Mouse (Mus musculus): ENCODE data around the gene Ppp1r15b.

- TF ChIP-seq FOSL1 (IDR thresholded peaks at IDR 0.05; ENCODE audit: insufficient read depth, low read length, poor library complexity, severe bottlenecking) (no peak), CTCF (IDR thresholded peaks at IDR 0.05; ENCODE audit: control insufficient read depth, insufficient read depth, insufficient read length) (no peak)
These were observed 41.5 kb upstream of the Ppp1r15b start for GRCm38 (mm10) chr1:133089415-133089814.

Measured in C2C12 (cell line).